10 mouse cellular contexts compared by ENCODE assay signal in genomic region chr19:40511100-40511439, GRCm38 (mm10). TPM values are rescaled to one million over a fixed set of nuclear protein-coding genes. Genes with fewer than 3 reads are reported as not detected.
A peak's percentile ranks its signal among the peaks of the same experiment; 100 is the strongest.
DNase-seq lines count a peak whose midpoint lies in the region; ATAC-seq and TF ChIP-seq lines count a peak whose summit lies in the region.
"Had no signal": no experiment of that assay in that cellular context is flagged by ENCODE, and none has a peak within 500 bp of the region (broad histone marks: within the 10 kb centered on the region; RNA-seq: fewer than 3 reads in every experiment).

No protein-coding gene starts in this region.

- no peak for ATAC-seq in forebrain, embryonic 12.5 days (ENCODE audit: low FRiP score)
- ATAC-seq in lung, embryonic 14.5 days (ENCODE audit: insufficient read depth) = no peak
- ATAC-seq in intestine, embryonic 16.5 days = no peak

- no peak overlapping the region for H3K27ac ChIP-seq in forebrain, embryonic 12.5 days
- no peak overlapping the region for H3K27ac ChIP-seq in forebrain, embryonic 10.5 days
- H3K27ac ChIP-seq in lung, embryonic 14.5 days (ENCODE audit: low read depth) = no peak overlapping the region
- no peak overlapping the region for H3K27ac ChIP-seq in intestine, embryonic 16.5 days (ENCODE audit: low read length)
- peak overlapping the region; percentile 14 for H3K27ac ChIP-seq in olfactory bulb, adult 2 months (ENCODE audit: insufficient read depth, low read depth, low read length)

- H3K9me3 ChIP-seq in forebrain, embryonic 12.5 days = no peaks in the 10 kb centered on the region
- peaks cover 2% of the 10 kb centered on the region; the same call in 1 of the 2 replicates for H3K9me3 ChIP-seq in forebrain, embryonic 10.5 days
- H3K9me3 ChIP-seq in lung, embryonic 14.5 days (ENCODE audit: low read depth, low read length) = no peaks in the 10 kb centered on the region
- H3K9me3 ChIP-seq in intestine, embryonic 16.5 days (ENCODE audit: control insufficient read depth, low read length) = no peaks in the 10 kb centered on the region

- peak overlapping the region; percentile 24; the same call in 1 of the 2 replicates for H3K4me2 ChIP-seq in forebrain, embryonic 12.5 days
- peak overlapping the region; percentile 96 for H3K4me2 ChIP-seq in lung, embryonic 14.5 days
- H3K4me2 ChIP-seq in intestine, embryonic 16.5 days (ENCODE audit: low read depth, low read length) = 0 out of 2 replicates have a peak overlapping the region, but pooled peaks have one; percentile 1

- WGBS in forebrain, embryonic 12.5 days = 79% methylated on average over 8 of the region's 8 CpGs
- 86% methylated on average over 8 of the region's 8 CpGs for WGBS in forebrain, embryonic 10.5 days
- 36% methylated on average over 8 of the region's 8 CpGs for WGBS in lung, embryonic 14.5 days
- WGBS in intestine, embryonic 16.5 days = 63% methylated on average over 8 of the region's 8 CpGs
- 41% methylated on average over 8 of the region's 8 CpGs for WGBS in olfactory bulb, adult 2 months

- TF ChIP-seq CTCF in lung, embryonic 14.5 days (IDR thresholded peaks at IDR 0.05; ENCODE audit: low read depth) = no peak
- no peak for TF ChIP-seq CTCF in olfactory bulb, adult 2 months (IDR thresholded peaks at IDR 0.05; ENCODE audit: insufficient read depth, low read depth, low read length)

- H3K4me1 ChIP-seq in forebrain, embryonic 12.5 days = peaks cover 20% of the 10 kb centered on the region
- peaks cover 17% of the 10 kb centered on the region for H3K4me1 ChIP-seq in forebrain, embryonic 10.5 days
- H3K4me1 ChIP-seq in lung, embryonic 14.5 days (ENCODE audit: insufficient read depth) = peaks cover 3% of the 10 kb centered on the region; the same call in 1 of the 2 replicates
- H3K4me1 ChIP-seq in intestine, embryonic 16.5 days (ENCODE audit: control insufficient read depth, insufficient read depth, low read length) = peaks cover 10% of the 10 kb centered on the region
- peaks cover 19% of the 10 kb centered on the region for H3K4me1 ChIP-seq in olfactory bulb, adult 2 months (ENCODE audit: control insufficient read depth, insufficient read depth, low read length)

- no peaks in the 10 kb centered on the region for H3K27me3 ChIP-seq in forebrain, embryonic 12.5 days
- H3K27me3 ChIP-seq in forebrain, embryonic 10.5 days (ENCODE audit: poor library complexity, severe bottlenecking) = no peaks in the 10 kb centered on the region
- H3K27me3 ChIP-seq in lung, embryonic 14.5 days (ENCODE audit: insufficient read depth, low read length) = no peaks in the 10 kb centered on the region
- no peaks in the 10 kb centered on the region for H3K27me3 ChIP-seq in intestine, embryonic 16.5 days (replicated peaks; ENCODE audit: control insufficient read depth, insufficient read depth, low read length)

- no peak for DNase-seq in forebrain, embryonic 10.5 days (ENCODE audit: extremely low spot score, low spot score)
- peak; percentile 24 for DNase-seq in lung, embryonic 14.5 days
- DNase-seq in lung, postnatal 14 days = no peak
- DNase-seq in spleen, postnatal 4 days (ENCODE audit: low spot score in 2 of 2) = no peak
- no peak for DNase-seq in cerebellum, adult 18-20 months
- DNase-seq: kidney, adult 18-20 months; thymus, postnatal 36 days had no signal

- no peak for TF ChIP-seq POLR2A in olfactory bulb, adult 2 months (IDR thresholded peaks at IDR 0.05; ENCODE audit: insufficient read depth, low read depth, low read length)

- H3K4me3 ChIP-seq in forebrain, embryonic 12.5 days (replicated peaks) = no peak overlapping the region
- H3K4me3 ChIP-seq in forebrain, embryonic 10.5 days = no peak overlapping the region
- no peak overlapping the region for H3K4me3 ChIP-seq in lung, embryonic 14.5 days (ENCODE audit: low read depth, low read length)
- no peak overlapping the region for H3K4me3 ChIP-seq in intestine, embryonic 16.5 days (ENCODE audit: low read length)
- peak overlapping the region; percentile 25 for H3K4me3 ChIP-seq in olfactory bulb, adult 2 months (ENCODE audit: insufficient read depth, low read depth, low read length)

- H3K36me3 ChIP-seq in forebrain, embryonic 12.5 days (replicated peaks) = 0 out of 2 replicates have a peak, but pooled peaks cover 3% of the 10 kb centered on the region
- H3K36me3 ChIP-seq in forebrain, embryonic 10.5 days (replicated peaks) = no peaks in the 10 kb centered on the region
- no peaks in the 10 kb centered on the region for H3K36me3 ChIP-seq in lung, embryonic 14.5 days (ENCODE audit: insufficient read depth)
- no peaks in the 10 kb centered on the region for H3K36me3 ChIP-seq in intestine, embryonic 16.5 days (ENCODE audit: control insufficient read depth, insufficient read depth, low read length)

- H3K9ac ChIP-seq in forebrain, embryonic 12.5 days = no peak overlapping the region
- no peak overlapping the region for H3K9ac ChIP-seq in lung, embryonic 14.5 days
- H3K9ac ChIP-seq in intestine, embryonic 16.5 days (ENCODE audit: low read depth, low read length) = peak overlapping the region; percentile 33; the same call in 1 of the 2 replicates

RNA-seq across cellular contexts. Expression of gene Sorbs1, which starts 2.5 kb away (rescaled TPM):
- polyA plus RNA-seq in forebrain, embryonic 12.5 days (2016; fragmentation: Nextera tagmentation; extraction: Ambion mirVana) = 66.8 and 69.3 TPM in 2 replicates
- 36.3 and 39.0 TPM in 2 replicates for polyA plus RNA-seq in forebrain, embryonic 10.5 days (2016; fragmentation: Nextera tagmentation; extraction: Ambion mirVana)
- polyA plus RNA-seq in lung, embryonic 14.5 days (2014; fragmentation: Nextera tagmentation; extraction: Ambion mirVana) = 46.6 and 50.7 TPM in 2 replicates
- polyA plus RNA-seq in intestine, embryonic 16.5 days (2015; fragmentation: Nextera tagmentation; extraction: Ambion mirVana) = 80.0 and 84.3 TPM in 2 replicates
- not detected in 2 replicates for polyA plus RNA-seq in olfactory bulb, adult 2 months (2012; ENCODE audit: insufficient read depth, insufficient read length, low replicate concordance, missing spikeins)

Comparison
In these comparisons a context has a peak if more than half of its experiments do, and no peak if none do; other contexts are left out.
1. H3K4me2 ChIP-seq: peak in every context shown above with its lines; median percentile 96 in lung, embryonic 14.5 days; 24 in forebrain, embryonic 12.5 days; 1 in intestine, embryonic 16.5 days.